Mouse (Mus musculus) ZHBTc4 (cell line): ENCODE data around the gene Tmem232.
A peak's percentile ranks its signal among the peaks of the same experiment; 100 is the strongest.
"Not testable (repeated sequence)": the region's sequence is repeated elsewhere in the genome, so short reads cannot be mapped to it uniquely, and the experiment has no call there.

ENCODE experiments used
- DNase-seq: peaks from one replicate; pipeline ENCODE4 v3.0.0-alpha.2; 2011; ENCODE audit warnings: low read depth, low spot score

Gene Tmem232

DNA sequence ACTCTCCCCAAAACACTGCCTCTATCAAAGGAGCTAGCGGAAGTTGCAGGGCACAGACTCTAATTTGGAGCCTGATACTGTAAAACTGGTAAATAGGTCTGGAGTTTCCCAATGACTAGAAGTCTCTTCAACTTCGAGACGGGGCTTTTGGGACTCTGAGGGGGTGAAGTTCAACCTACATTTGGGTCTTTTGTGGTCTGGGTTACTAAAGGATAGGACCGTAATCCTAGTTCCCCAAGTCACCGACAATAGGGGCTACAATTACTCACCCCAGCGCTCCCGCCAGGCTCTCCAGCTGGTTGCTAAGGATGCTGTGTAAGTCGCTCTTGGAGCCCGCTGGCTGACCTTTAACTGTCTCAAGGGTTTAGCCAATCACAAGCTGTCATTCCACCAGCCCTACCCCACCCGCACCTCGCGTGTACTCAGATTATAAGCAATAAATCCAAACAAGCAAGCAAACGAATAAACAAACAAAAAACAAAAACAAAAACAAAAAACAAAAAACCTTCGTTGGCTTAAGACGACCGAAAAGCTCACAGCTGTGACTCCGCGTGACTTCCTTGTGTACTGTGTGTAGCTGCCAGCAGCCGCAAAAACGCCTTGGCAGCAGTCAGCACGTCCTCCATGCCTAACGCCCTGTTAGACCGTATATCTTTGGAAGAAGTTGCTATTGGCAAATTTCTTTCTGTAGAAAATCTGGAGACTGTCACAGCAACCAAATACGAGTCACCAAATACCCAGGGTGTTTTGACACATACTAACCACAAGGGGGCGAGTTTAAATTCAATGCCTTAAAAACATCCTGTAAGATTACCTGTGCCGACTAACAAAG lies at the start of gene Tmem232:
Gene Tmem232, minus strand, starts transcription at position 342 of the 832 bp plus-strand sequence.
- peak; percentile 54 for DNase-seq

DNA sequence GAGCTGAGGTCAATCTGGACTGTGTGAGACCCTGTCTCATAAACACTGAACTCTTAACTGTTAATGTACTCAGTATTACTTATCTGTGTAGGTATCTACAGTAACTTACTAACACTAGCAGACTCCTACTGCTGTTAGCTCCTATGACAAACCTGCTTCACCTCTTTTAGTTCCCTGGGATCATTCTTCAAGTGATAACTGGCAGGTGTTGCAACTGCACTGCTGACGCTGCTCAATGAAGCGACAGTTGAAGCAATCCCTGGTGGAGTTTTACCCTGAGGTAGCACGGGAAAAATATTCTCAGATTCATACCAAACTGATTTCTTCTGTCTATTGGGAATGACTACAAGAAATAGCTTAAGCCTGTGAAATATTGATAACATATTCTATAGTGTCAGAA lies 46.3 kb upstream of the Tmem232 start:
- no peak for DNase-seq

DNA sequence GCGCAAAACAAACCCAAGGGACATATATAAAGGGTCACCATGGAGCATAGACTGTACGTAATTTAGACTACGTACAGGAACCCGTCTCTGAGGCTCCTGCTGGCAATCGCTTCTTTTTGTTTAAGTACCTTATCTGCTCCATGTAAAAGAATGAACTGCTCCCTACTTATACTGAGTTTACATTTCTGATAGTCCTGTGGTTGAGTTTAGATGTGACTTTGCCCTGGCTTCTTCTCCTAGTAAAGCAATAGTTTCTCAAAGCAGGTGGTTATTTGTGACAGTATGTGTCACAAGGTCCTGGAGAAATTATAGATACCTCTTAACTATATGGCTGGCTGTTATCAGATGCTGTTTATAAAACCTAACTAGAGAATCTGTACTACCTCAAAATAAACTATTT lies 40.9 kb upstream of the Tmem232 start:
- DNase-seq: no peak

DNA sequence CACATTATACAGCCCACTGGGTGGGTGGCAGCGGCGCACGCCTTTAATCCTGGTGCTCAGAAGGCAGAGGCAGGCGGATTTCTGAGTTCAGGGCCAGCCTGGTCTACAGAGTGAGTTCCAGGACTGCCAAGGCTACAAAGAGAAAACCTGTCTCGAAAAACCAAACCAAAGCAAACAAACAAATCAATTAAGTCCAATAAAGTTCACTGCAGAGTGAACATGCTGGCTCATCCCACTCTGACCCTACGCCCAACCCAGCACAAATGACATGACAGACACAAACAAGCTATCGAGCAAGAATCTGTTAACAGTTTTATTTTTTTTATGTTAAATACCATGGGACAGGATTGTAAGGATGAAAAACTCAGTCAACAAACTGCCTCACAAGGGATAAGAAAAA lies 39.2 kb upstream of the Tmem232 start:
- no peak for DNase-seq

DNA sequence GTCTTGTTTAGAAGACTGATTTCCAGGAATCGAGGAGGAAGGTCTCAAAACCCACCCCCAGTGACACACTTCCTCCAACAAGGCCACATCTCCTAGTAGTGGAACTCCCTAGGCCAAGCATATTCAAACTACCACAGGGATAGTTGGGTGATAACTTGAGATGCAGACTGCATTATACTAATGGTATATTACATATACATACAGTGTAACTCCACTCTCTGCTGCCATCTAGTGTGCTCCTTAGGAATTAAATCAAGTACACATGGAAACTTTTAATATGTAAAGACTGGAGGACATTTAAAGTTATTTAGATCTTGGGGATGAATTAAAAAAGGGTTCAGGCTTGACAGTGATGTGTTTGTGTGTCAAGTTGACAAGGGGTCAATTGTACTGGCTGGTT lies 34.8 kb upstream of the Tmem232 start:
- peak; percentile 61 for DNase-seq

DNA sequence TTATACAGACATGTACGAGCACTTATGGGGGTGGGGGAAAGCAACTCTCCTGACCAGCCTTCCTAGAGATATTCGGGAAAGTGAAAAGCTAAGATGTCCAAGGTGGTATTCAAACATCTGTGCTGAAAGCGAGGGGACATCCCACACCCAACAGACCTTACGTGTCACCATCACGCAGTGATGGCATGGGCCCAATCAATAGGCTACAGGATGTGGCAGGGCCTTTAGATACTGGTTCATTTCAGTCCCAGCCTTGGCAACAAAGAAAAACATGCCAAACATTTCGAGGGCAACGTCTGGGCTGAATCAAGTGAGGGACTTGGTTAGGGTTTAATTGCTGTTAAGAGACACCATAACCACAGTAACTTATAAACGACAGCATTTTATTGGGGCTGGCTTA lies 34.3 kb upstream of the Tmem232 start:
- DNase-seq: no peak

DNA sequence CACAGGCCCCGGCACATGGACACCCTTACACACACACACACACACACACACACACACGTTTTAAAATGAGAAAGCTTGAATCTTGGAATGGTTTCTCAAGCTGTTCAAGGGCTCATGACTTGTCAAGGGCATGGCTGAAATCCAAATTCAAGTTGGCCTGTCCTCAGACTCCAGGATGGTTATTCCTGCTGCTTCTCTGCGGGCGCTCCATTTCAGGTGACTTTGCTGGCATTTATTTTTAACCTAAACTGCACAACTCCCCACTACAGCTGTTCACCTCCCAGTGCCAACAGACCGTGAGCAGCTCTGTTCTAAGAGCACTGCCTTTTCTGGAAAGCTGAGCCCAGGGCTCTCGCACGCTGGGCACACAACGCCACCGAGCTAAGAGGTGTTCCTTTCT lies 31.3 kb upstream of the Tmem232 start:
- no peak for DNase-seq

DNA sequence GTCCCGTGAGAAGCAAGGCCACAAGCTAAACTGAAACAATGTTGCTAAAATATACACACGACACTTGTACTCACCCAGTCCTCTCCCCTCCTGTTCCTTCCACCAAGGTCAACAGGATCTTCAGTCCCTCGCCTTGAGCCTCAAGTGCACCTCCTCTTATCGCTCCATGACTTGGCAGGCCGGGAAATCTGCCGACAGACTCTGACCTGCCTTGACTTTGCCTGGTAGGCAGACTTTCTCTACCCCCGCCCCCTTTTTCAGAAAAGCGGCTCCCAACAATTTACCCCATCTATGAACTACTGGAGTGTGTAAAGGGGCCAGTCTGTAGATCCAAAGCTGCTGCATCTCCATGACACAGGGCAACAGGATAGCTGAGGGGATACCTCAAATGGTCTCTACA lies 30.9 kb upstream of the Tmem232 start:
- DNase-seq: no peak

DNA sequence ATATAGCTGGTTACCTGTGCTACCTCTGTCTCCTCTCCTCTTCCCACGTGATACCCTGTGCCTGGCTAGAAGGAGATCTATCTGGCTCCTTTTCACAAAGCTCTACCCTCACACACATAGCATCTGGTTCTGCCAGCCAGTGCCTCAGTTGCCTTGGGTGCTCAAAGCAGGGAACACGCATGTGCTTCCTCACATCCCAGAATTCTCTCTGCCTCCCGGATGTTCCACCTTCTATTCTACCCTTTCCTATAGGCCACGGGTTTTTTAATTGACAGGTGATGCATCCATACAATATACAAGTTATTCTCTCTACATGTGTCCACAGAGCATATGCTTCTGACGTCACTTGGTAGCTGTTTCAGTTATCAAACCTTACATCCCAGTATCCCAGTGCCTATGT lies 23.6 kb upstream of the Tmem232 start:
- DNase-seq: no peak

DNA sequence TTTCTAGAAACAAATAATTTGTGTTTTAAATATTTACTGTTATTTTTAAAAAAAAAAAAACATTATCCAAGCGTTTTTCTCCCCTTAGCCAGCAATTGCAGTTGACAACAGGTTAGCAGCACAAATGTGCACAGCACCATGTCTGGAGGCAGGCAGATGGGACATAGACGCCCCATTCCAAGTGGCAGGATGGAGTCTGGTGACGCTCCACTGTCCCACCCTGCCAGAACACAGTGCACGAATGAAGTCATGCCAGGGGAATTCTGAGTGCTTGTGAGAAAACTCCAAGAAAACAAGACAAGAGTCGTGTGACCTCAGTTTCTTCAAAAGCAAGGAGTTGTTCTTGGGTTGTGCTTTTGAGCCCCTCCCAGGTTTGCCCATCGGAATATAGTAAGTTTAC lies 22.8 kb upstream of the Tmem232 start:
- no peak for DNase-seq

DNA sequence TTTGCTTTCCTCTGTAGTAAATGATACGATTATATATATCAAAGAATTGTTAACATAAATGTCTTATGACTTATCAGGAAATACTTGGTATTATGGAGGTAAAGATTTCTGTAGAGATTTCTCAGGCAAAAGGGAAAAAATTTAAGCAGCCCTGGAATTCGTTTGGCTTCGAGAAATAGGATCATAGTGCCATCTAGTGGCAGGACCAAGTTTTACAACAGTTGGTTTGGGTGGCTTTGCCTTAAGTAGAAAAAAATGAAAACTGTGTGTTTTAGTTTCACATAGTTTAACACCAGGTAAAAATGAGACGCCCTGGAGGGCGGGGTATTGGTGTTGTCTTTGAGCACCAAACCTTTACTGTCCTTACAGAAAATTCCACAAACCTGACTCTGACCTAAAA lies 22.2 kb upstream of the Tmem232 start:
- DNase-seq: peak; percentile 76

DNA sequence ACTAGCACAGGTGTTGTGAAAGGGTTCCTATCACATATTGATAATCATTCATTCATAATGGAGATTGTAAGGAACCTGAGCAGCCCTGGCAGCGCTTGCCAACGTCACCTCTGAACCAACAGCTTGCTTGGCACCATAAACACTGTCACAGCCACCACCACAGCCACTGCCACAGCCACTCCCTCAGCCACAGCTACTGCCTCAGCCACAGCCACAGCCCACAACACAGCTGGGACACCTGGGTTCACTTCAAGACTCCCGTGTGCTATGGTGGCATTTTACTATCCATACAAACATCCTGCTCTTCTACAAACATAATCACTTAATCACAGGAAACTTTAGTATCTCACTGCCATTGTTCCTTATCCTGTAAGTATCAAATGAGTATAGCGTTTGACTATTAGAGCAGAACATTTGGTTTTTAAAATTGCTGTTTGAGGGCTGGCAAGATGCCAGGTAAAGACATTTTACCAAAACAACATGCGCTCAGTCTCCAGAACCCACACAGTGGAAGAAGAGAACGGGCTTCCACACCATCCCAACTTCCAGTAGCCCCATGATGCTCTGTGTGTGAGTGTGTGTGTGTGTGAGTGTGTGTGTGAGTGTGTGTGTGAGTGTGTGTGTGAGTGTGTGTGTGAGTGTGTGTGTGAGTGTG lies 20.9 kb upstream of the Tmem232 start:
- no peak for DNase-seq

DNA sequence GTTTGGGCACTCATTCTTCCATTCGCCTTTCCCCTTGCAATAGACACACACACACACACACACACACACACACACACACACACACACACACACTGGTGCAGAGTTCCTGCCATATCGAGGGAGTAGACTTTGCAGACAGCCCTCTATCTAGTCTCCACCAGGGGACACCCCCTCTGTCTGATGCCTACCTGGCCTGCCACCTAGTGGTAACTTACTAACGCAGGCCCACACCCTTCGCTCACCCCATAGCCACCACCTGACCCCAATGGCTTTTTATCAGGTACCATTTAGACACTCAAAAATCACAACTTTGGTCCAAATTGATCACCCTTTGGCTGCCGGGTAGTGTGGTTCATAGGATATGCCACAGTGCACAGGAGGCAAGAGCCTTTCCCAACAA lies 18.7 kb upstream of the Tmem232 start:
- peak; percentile 81 for DNase-seq

DNA sequence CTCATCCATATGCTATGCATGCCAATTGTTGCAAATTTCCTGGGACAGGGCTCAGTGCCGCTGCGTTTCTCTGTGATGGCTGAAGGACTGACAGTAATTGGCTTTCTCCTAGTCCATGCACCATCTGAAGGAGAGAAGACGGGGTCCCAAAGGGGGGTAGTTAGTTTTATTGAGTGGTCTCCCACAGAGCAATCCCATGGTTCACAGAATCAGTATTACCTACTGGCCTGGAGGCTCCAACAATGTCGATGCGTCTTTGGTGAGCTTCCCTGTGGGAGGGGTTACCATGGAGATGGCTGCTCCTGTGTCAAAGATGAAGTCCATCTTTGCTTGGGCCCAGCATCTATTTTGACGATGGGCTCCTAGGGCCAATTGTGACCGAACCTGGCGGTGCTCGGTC lies 18.2 kb upstream of the Tmem232 start:
- DNase-seq: peak; percentile 48

DNA sequence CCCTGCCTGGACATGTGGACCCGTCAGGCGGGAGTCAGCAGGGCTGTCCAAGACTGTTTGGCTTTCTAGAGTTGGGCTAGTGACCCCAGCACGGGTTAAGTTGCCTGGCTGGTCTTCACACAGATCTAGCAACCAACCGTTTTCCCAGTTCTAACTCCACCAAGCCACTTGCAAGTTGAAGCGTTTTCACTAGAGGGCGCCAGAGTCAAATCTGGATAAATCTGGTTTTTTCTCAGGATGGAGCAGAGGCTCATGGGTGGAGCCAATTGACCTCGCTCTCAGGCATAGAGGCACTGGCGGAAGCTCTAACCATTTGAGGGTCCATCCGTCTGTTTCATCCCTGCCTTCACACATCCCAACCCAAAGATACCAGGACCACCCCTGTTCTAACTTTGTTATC lies 17.6 kb upstream of the Tmem232 start:
- DNase-seq: peak; percentile 92

DNA sequence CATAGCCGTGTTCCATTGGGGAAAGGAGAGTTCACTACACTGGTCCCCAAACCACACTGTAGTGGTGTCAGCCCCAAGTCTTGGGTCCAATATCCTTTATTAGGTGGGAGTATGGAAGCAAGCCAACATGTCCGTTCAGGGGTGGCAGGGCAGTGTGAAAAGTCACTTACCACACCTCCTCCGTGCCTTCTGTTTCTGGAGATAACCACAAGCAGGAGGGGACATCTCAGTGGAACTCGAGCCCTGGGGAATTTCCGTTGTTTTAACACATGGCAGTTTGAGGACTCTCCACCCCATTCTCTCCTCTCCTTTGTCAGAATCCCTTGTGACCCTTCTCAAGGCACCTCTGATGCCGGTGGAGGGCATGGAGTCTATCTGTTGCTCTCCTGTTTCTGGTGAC lies 16.6 kb upstream of the Tmem232 start:
- DNase-seq: no peak

DNA sequence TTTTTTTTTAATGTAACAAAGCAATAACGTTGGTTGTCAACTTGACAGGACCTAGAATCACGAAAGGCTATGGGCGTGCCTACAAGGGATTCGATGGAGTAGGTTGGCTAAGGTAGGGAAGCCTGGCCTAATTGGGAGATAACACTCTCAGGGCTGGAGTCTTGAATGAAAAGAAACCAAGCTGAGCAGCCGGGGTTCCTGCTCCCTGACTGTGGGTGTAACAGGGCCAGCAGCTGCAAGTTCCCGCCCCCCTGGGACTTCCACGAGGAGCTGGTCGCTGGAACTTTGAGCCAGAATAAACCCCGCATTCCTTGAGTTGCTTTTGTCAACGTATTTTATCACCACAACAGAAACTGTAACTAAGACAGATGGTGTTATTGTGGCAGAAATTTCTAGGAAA lies 16.2 kb upstream of the Tmem232 start:
- no peak for DNase-seq

DNA sequence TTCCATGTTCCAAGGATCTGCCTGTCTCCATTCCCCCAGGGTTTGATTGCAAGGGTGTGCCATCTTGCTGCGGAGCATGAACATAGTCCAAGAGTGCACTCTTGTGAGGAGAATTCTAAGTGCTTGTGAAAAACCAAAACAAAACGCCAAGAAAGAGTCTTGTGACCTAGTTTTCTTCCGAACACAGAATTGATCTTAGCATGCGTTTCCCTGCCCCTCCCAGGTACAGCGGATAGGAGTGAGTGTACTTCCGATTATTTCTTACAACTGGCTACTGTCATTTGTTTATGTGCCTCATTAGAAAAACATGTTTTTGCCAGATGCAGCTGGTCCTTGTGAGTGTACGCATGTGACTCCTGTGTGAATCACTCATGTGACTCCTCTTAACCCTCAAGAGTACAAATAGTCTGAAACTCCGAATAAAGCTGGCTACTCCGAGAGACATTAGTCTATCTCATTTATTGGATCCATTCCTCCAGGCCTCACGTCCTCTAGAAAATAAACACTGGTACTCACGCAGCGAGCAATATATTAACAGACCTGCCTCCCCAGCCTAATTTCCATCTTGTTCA lies 11.9 kb upstream of the Tmem232 start:
- no peak for DNase-seq

DNA sequence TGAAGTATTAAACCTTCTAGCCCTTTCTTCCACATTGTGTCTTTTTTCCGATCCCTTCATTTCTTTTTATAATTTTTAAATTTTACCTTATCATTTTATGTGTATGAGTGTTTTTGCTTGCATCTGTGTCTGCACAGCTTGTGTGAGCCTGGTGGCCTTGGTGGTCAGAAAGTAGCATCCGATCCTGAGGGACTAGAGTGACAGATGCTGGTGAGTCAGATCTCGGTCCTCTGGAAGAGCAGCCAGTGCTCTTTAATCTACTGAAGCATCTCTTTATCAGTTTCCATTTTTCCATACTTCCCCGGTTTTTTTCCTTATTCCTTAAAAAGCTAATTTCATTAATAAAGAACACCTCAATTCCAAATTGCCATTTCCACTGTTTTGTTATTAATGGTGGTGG lies 9.8 kb upstream of the Tmem232 start:
- no peak for DNase-seq

DNA sequence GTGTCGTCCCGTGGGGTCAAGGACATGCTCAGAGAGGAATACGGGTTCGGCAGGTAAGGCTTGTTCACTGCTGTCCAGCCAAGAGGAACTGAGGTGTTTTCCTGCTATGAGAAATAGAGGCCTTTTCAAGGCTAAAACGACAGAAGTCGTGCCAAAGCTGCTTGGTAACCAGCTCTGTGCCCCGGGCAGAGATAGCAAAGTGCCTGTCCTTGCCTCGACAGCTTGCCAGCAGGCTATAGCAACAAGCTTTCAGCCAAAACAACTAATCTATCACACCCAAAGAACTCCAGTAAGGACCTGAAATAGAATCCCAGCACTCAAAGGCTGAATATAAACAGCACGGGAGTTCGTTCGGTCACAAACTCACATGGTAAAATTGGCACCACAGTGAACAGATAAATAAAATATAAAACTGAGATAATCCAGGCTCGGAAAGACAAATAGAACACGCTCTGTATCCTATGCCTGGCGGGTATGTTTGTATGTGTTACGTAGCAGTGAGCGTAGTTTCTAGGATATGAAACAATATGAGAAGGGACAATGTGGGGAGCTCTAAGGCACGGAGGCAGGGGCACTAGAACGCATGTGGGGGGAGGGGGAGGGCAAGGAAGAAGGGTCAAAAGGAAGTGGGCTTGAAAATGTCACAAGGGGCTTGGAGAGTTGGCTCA lies 8.2 kb upstream of the Tmem232 start:
- DNase-seq: no peak

DNA sequence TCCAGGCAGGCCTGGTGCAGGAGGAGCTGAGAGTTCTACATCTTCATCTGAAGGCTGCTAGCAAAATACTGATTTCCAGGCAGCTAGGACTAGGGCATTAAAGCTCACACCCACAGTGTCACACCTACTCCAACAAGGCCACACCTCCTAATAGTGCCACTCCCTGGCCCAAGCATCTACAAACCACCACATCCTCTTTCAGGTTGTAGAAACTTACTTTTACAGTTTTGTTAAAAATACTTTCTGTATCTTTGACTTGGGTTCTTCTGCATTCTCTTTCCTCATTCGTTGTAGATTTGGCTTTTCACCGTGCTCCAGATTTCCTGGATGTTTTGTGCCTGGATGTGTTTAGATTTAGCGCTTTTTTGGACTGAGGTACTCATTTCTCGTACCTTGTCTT lies 5.6 kb upstream of the Tmem232 start:
- DNase-seq: not testable (repeated sequence)

DNA sequence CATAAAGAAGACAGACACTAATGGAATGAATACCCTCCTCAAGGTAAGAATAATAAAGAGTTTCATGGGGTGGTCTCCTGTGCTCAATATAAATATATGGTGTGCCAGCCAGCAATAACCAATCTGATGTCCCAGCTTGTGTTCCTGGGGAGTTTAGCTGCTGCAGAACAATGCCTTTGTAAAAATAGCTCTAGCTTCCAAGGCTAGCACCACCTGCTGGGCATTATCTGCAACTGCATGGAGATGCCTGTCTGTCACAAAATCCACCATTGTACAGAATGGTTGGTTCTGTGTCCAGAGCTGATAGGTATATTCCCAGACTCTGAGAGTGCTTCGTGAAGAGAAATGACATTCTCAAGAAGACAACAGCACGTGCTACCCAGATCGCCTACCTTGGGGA lies 4.4 kb downstream of the Tmem232 start:
- DNase-seq: peak; percentile 71
